In genomic region chr4:49059402-49060381, GRCm38 (mm10) we compare ENCODE assay signal across 8 mouse cellular contexts. TPM values are rescaled to one million over a fixed set of nuclear protein-coding genes. Genes with fewer than 3 reads are reported as not detected.
DNase-seq lines count a peak whose midpoint lies in the region; ATAC-seq and TF ChIP-seq lines count a peak whose summit lies in the region.

No protein-coding gene starts in this region.

- peaks cover 20% of the 10 kb centered on the region for H3K27me3 ChIP-seq in kidney, embryonic 16.5 days (ENCODE audit: insufficient read depth, low read length)
- peaks cover 30% of the 10 kb centered on the region for H3K27me3 ChIP-seq in liver, embryonic 11.5 days (replicated peaks; ENCODE audit: control insufficient read depth, insufficient read depth, low read length)

- H3K4me3 ChIP-seq in gastrocnemius, adult 2 months: peak overlapping the region; percentile 66
- peak overlapping the region; percentile 70 for H3K4me3 ChIP-seq in kidney, embryonic 16.5 days (ENCODE audit: low read length)
- H3K4me3 ChIP-seq in liver, embryonic 11.5 days (ENCODE audit: low read depth, low read length): peak overlapping the region; percentile 55

- H3K36me3 ChIP-seq in kidney, embryonic 16.5 days (ENCODE audit: insufficient read depth, low read length): no peaks in the 10 kb centered on the region
- no peaks in the 10 kb centered on the region for H3K36me3 ChIP-seq in liver, embryonic 11.5 days (ENCODE audit: control insufficient read depth, insufficient read depth, low read length)

- under 1% methylated on average over 62 of the region's 62 CpGs for whole genome bisulfite sequencing in kidney, embryonic 16.5 days
- WGBS in liver, embryonic 11.5 days: 2% methylated on average over 62 of the region's 62 CpGs

- no peak overlapping the region for H3K27ac ChIP-seq in gastrocnemius, adult 2 months
- peak overlapping the region; percentile 72; the same call in 1 of the 2 replicates for H3K27ac ChIP-seq in kidney, embryonic 16.5 days (ENCODE audit: low read length)
- H3K27ac ChIP-seq in liver, embryonic 11.5 days (ENCODE audit: low read depth, low read length): no peak overlapping the region

- H3K4me1 ChIP-seq in kidney, embryonic 16.5 days (ENCODE audit: insufficient read depth, low read length): peaks cover 13% of the 10 kb centered on the region
- H3K4me1 ChIP-seq in liver, embryonic 11.5 days (replicated peaks; ENCODE audit: control insufficient read depth, insufficient read depth, low read length): no peaks in the 10 kb centered on the region

- peak overlapping the region; percentile 95 for H3K4me2 ChIP-seq in kidney, embryonic 16.5 days (replicated peaks; ENCODE audit: low read depth, low read length)
- peak overlapping the region; percentile 82 for H3K4me2 ChIP-seq in liver, embryonic 11.5 days

- ATAC-seq in granulocyte monocyte progenitor cell, adult 5-6 weeks (replicated peaks; ENCODE audit: poor library complexity, severe bottlenecking): peak; percentile 35
- ATAC-seq in kidney, embryonic 16.5 days (ENCODE audit: low FRiP score, low TSS enrichment): peak; percentile 87
- ATAC-seq in liver, embryonic 11.5 days (replicated peaks; ENCODE audit: low FRiP score): peak; percentile 29; the same call in 1 of the 2 replicates

- H3K9me3 ChIP-seq in kidney, embryonic 16.5 days (ENCODE audit: low read length): no peaks in the 10 kb centered on the region
- no peaks in the 10 kb centered on the region for H3K9me3 ChIP-seq in liver, embryonic 11.5 days (ENCODE audit: control insufficient read depth, low read length)

- intact Hi-C loops in gastrocnemius, adult 2 months (cut with DNase I): no loop called here

- peak overlapping the region; percentile 68 for H3K9ac ChIP-seq in kidney, embryonic 16.5 days (replicated peaks; ENCODE audit: low read length)
- no peak overlapping the region for H3K9ac ChIP-seq in liver, embryonic 11.5 days (ENCODE audit: low read depth, low read length)

- DNase-seq in gastrocnemius, adult 2 months: peak; percentile 28
- DNase-seq in gastrocnemius, postnatal 25 days: no peak
- DNase-seq in cerebellum, postnatal 36 days: peak; percentile 50 to 52
- DNase-seq in liver, embryonic 11.5 days (ENCODE audit: low spot score): peak; percentile 55
- peak; percentile 70 for DNase-seq in retina, embryonic 14.5 days (ENCODE audit: low spot score)
- no peak for DNase-seq in adipocyte (ENCODE audit: low spot score)

- no peak for TF ChIP-seq CTCF in gastrocnemius, adult 2 months (IDR thresholded peaks at IDR 0.05)

RNA-seq across cellular contexts. Expression of gene Plppr1, which starts 0.6 kb away (rescaled TPM):
- total RNA-seq in gastrocnemius, adult 2 months (2021): not detected
- total RNA-seq in gastrocnemius, postnatal 25 days (2021): not detected
- not detected in 2 replicates for total RNA-seq in granulocyte monocyte progenitor cell, adult 5-6 weeks (2014; fragmentation: Nextera tagmentation)
- not detected in 2 replicates for total RNA-seq in granulocyte monocyte progenitor cell, adult 5-6 weeks (2017)
- polyA plus RNA-seq in kidney, embryonic 16.5 days (2015; fragmentation: Nextera tagmentation; extraction: Ambion mirVana): 6.3 TPM in 2 replicates
- 0.56 and 0.70 TPM in 2 replicates for polyA plus RNA-seq in liver, embryonic 11.5 days (2014; fragmentation: Nextera tagmentation; extraction: Ambion mirVana)

Comparison
In these comparisons a context has a peak if more than half of its experiments do, and no peak if none do; other contexts are left out.
1. DNase-seq: peak in gastrocnemius, adult 2 months (single experiment), cerebellum, postnatal 36 days (2 of 2), liver, embryonic 11.5 days (single experiment) and retina, embryonic 14.5 days (single experiment); none in gastrocnemius, postnatal 25 days (single experiment) and adipocyte (single experiment).
2. ATAC-seq: peak in every context shown above with its lines; median percentile 87 in kidney, embryonic 16.5 days; 35 in granulocyte monocyte progenitor cell, adult 5-6 weeks; 29 in liver, embryonic 11.5 days.
3. Peak in every context shown above with its lines, with median percentiles within 50 percentile points of each other: H3K4me3 ChIP-seq.